Mouse (Mus musculus): ENCODE results near the gene Cln5.

- TF ChIP-seq CTCF (IDR thresholded peaks at IDR 0.05; ENCODE audit: low read depth) (no peak), EP300 (IDR thresholded peaks at IDR 0.05; ENCODE audit: low read depth) (no peak)
Measured at GRCm38 (mm10) chr14:103070790-103071189, 774 bp downstream of the Cln5 start.

Data from heart, postnatal 0 days (tissue).